Mouse (Mus musculus) heart, postnatal 14 days (tissue): ENCODE results near the gene Grid2ip. TPM values are rescaled to one million over a fixed set of nuclear protein-coding genes. Genes with fewer than 3 reads are reported as not detected.

ENCODE experiments used
- DNase-seq, 2 experiments: peaks; one replicate each; pipeline ENCODE4 v3.0.0; 2021 to 2022
- intact Hi-C: fragments of 180-260 bp; cut with DNase I; formaldehyde crosslinking; loops from one replicate; pipeline ENCODE4 v1.15.1; 2025
- total RNA-seq, 2 experiments: library from RNA; stranded (reverse); gene quantifications; 2 replicates each; pipeline ENCODE4 v1.2.3; 2021

The Grid2ip gene
- total RNA-seq, 2 experiments from 2014 or later: 0.12 TPM; not detected in 1

- DNase-seq: no peak
- intact Hi-C loops: loop anchor here (2.0 kb wide), 1 partner anchor 74 kb away; no protein-coding TSS in a partner anchor
Measured at GRCm38 (mm10) chr5:143405200-143405599, 48.1 kb downstream of the Grid2ip start.

GRCm38 (mm10) chr5:143406548-143406947 lies 49.4 kb downstream of the Grid2ip start:
- intact Hi-C loops: no loop called here
- no peak for DNase-seq

GRCm38 (mm10) chr5:143409239-143409638 lies 52.1 kb downstream of the Grid2ip start:
- peak in 1 of 2 experiments; percentile 5 for DNase-seq
- intact Hi-C loops: no loop called here

- intact Hi-C loops: no loop called here
- DNase-seq: no peak
Measured at GRCm38 (mm10) chr5:143410841-143411395, 53.8 kb downstream of the Grid2ip start.

- intact Hi-C loops: loop anchor here (5.0 kb wide), 2 partner anchors 44 to 89 kb away; no protein-coding TSS in a partner anchor
Measured at GRCm38 (mm10) chr5:143421484-143421883, 64.3 kb downstream of the Grid2ip start.

GRCm38 (mm10) chr5:143422990-143423389 lies 65.9 kb downstream of the Grid2ip start:
- DNase-seq: no peak

More at GRCm38 (mm10) chr5:143421484-143421883, 64.3 kb downstream of the Grid2ip start:
- no peak for DNase-seq

GRCm38 (mm10) chr5:143423899-143424519 lies 66.9 kb downstream of the Grid2ip start:
- intact Hi-C loops: loop anchor here (5.0 kb wide), 2 partner anchors 47 to 92 kb away; no protein-coding TSS in a partner anchor
- peak; percentile 66 to 79 for DNase-seq

More at GRCm38 (mm10) chr5:143422990-143423389, 65.9 kb downstream of the Grid2ip start:
- intact Hi-C loops: loop anchor here (5.0 kb wide), 2 partner anchors 46 to 91 kb away; no protein-coding TSS in a partner anchor

GRCm38 (mm10) chr5:143434421-143434820 lies 77.3 kb downstream of the Grid2ip start:
- DNase-seq: peak; percentile 76 to 86
- intact Hi-C loops: no loop called here

- intact Hi-C loops: no loop called here
- no peak for DNase-seq
Measured at GRCm38 (mm10) chr5:143441298-143441697, 84.2 kb downstream of the Grid2ip start.

GRCm38 (mm10) chr5:143441753-143442152 lies 84.6 kb downstream of the Grid2ip start:
- intact Hi-C loops: no loop called here
- no peak for DNase-seq

Other genes starting within 250 kb of the Grid2ip start
- 10 to 100 TPM; 25.7 to 29.4 TPM for gene Rnf216, start 244.3 kb upstream of the Grid2ip start, total RNA-seq
- gene Olfr718-ps1, start 209.8 kb upstream of the Grid2ip start, total RNA-seq: not detected
- 1 to 10 TPM; 5.9 to 6.8 TPM for gene Rbak, start 176.6 kb upstream of the Grid2ip start, total RNA-seq
- not detected for gene Spdye4b, start 176.3 kb upstream of the Grid2ip start, total RNA-seq
- not detected for gene Spdye4a, start 130.4 kb upstream of the Grid2ip start, total RNA-seq
- 10 to 100 TPM; 11.3 to 11.8 TPM for gene Zfp12, start 122.2 kb upstream of the Grid2ip start, total RNA-seq
- 1 to 10 TPM; 4.0 to 5.5 TPM for gene Zfp316, start 87.3 kb upstream of the Grid2ip start, total RNA-seq
- under 1 TPM; 0.32 to 0.38 TPM for gene Zfp853, start 63.7 kb upstream of the Grid2ip start, total RNA-seq
- 10 to 100 TPM; 15.2 to 16.6 TPM for gene E130309D02Rik, start 42.0 kb upstream of the Grid2ip start, total RNA-seq
- gene Zdhhc4, start 28.1 kb upstream of the Grid2ip start, total RNA-seq: 10 to 100 TPM; 31.6 to 33.0 TPM
- 10 to 100 TPM; 61.5 to 62.7 TPM for gene Kdelr2, start 46.5 kb downstream of the Grid2ip start, total RNA-seq
- 1 to 10 TPM; 7.7 to 7.9 TPM for gene Daglb, start 107.2 kb downstream of the Grid2ip start, total RNA-seq
- 100 to 1,000 TPM; 257 to 259 TPM for gene Rac1, start 170.7 kb downstream of the Grid2ip start, total RNA-seq